Mouse (Mus musculus) cerebellum, adult 2 months (tissue): ENCODE measurements at regions not wholly inside any gene's neighbourhood (a gene's known extent, or its start where the extent isn't known, plus 50 kb on each side); places are given as distances from the start of the nearest gene placed in this dataset.

Experiments used
- DNase-seq, 2 experiments: peaks; one replicate each; pipeline ENCODE4 v3.0.0; 2021
- H3K27ac ChIP-seq: fragments of 200-500 bp; 2 replicates; pipeline ENCODE4 v1.5.1; 2012; ENCODE audit warnings: low read length, control low read depth, inconsistent platforms; ENCODE audit not compliant: insufficient read depth
- H3K27me3 ChIP-seq: fragments of 200-500 bp; 2 replicates; pipeline ENCODE4 v1.6.1; 2012; ENCODE audit warnings: inconsistent platforms, mild to moderate bottlenecking, low read length, moderate library complexity; ENCODE audit not compliant: control insufficient read depth, insufficient read depth
- H3K4me1 ChIP-seq: fragments of 200-500 bp; 2 replicates; pipeline ENCODE4 v1.6.1; 2011; ENCODE audit warnings: low read length; ENCODE audit not compliant: control insufficient read depth, insufficient read depth
- H3K4me3 ChIP-seq: fragments of 200-500 bp; replicated peaks from 2 replicates; pipeline ENCODE3; 2011; ENCODE audit warnings: mild to moderate bottlenecking, low read depth, low read length, control low read depth; ENCODE audit not compliant: insufficient read depth
- CTCF ChIP-seq: fragments of 200-500 bp; IDR thresholded peaks from 2 replicates; pipeline ENCODE4 v1.5.1; 2011; ENCODE audit warnings: low read depth, mild to moderate bottlenecking, control low read depth, low read length, moderate library complexity, borderline replicate concordance; ENCODE audit not compliant: insufficient read depth
- POLR2A ChIP-seq: fragments of 200-500 bp; IDR thresholded peaks from 2 replicates; pipeline ENCODE4 v1.6.1; 2011; ENCODE audit warnings: low read length, control low read depth, borderline replicate concordance; ENCODE audit not compliant: insufficient read depth
- WGBS: fragments of 180-500 bp; shearing (Covaris S2); methylation state at CpG from one replicate; pipeline ENCODE4 v1.1.7; 2018; 5-methylcytosine and 5-hydroxymethylcytosine counted together

DNA sequence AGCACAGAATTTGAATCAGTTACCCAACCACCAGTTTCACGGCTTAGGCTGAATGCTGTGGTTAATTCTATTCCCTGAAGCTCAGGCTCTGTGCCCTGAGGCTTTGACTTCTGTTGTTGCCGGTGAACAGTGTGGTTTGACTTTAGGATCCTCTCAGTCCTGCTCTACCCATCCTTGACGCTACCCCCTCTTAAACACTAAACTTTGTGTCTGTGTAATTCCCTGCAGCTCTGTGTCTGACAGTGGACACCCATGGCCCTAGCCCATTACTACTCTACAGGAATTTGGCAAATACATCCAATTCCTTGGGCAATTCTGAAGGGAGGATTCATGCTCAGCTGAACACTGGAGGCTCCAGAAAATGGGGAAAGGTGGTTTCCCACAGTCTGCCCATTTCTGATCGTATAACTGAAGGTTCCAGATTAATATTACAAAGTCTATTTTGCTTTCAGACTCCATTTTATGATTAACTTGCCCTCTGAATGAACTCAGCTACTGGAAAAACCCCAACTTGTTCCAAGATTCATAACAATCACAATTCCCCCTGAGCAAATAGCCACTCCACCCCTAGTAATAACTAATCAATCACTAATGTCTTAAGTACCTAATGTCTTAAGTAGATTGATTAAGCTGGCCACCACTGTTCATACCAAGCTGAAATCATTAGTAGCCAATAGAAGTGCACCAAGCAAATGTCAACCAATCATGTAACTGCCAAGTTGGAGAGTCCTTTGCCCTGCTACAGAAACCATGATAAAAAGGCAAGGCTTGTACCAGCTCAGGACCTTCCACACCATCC lies 182.6 kb downstream of the Ice1 start:
- TF ChIP-seq CTCF = no peak
- TF ChIP-seq POLR2A = no peak
- Histone ChIP-seq H3K4me3 (no peak overlapping the region), H3K27ac (no peak overlapping the region), H3K27me3 (no peaks in the 10 kb centered on the region), H3K4me1 (no peaks in the 10 kb centered on the region)
- WGBS = 81% methylated on average over 4 of the region's 4 CpGs
- no peak for DNase-seq

DNA sequence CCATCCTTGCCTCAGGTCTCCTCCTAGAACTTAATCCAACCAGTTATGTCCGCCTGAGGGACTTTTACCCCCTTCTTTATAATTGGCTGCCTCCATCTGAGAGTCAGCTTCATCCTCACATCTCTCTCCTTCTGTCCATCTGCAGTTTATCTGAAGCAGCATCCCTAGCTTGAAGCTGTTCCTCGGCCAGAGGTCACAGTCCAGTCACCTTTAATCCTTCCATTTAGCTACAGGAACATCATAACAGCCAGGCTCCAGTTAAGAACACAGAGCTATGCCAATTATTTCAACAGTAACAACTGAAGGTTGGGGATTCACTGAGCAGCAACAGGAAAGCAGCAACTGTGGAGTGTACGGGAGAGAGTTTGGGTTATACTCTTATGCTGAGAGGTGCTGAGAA lies 179.0 kb downstream of the Ice1 start:
- TF ChIP-seq POLR2A (no peak), CTCF (no peak)

GRCm38 (mm10) chr13:70464996-70465395 lies 172.4 kb downstream of the Ice1 start:
- WGBS = 59% methylated on average over 5 of the region's 5 CpGs
- no peak for TF ChIP-seq CTCF
- no peak for TF ChIP-seq POLR2A
- Histone ChIP-seq H3K4me3 (no peak overlapping the region), H3K4me1 (no peaks in the 10 kb centered on the region), H3K27ac (no peak overlapping the region), H3K27me3 (no peaks in the 10 kb centered on the region)
- no peak for DNase-seq

More for the DNA sequence above, 179.0 kb downstream of the Ice1 start:
- WGBS = 80% methylated on average over 3 of the region's 3 CpGs
- Histone ChIP-seq H3K4me3 (no peak overlapping the region), H3K27ac (no peak overlapping the region), H3K27me3 (no peaks in the 10 kb centered on the region), H3K4me1 (no peaks in the 10 kb centered on the region)
- no peak for DNase-seq

- H3K4me3 ChIP-seq = no peak overlapping the region
- H3K4me1 ChIP-seq = no peaks in the 10 kb centered on the region
- no peak for TF ChIP-seq CTCF
- no peak for TF ChIP-seq POLR2A
- WGBS = 42% methylated on average over 4 of the region's 4 CpGs
- no peaks in the 10 kb centered on the region for H3K27me3 ChIP-seq
- peak in 1 of 2 experiments; percentile 8 for DNase-seq
- no peak overlapping the region for H3K27ac ChIP-seq
These were observed 162.7 kb downstream of the Ice1 start for GRCm38 (mm10) chr13:70474746-70475145.

GRCm38 (mm10) chr13:70475366-70475765 lies 162.1 kb downstream of the Ice1 start:
- Histone ChIP-seq H3K4me3 (no peak overlapping the region), H3K27ac (no peak overlapping the region), H3K4me1 (no peaks in the 10 kb centered on the region), H3K27me3 (no peaks in the 10 kb centered on the region)
- 8% methylated on average over 2 of the region's 2 CpGs for WGBS
- TF ChIP-seq CTCF = no peak
- no peak for TF ChIP-seq POLR2A
- DNase-seq = peak; percentile 56 to 72

DNA sequence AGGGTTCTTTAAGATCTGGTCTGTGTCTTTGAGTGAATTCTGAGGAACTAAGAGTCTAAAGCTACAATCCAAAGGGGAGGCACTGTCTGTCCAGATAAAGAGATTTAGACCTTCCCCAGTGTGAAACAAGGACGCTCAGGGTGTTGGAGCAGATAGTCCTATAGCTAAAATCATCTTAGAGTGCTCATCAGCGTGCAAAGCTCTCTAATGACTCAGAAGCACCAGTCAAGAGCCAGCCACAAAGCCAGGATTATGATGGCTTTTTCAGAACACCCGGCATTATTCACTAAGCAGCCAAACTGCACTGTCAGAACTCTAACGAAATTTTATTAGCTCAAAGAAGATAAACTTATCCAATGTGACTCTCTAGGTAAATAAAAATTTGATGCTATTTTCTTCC lies 138.1 kb downstream of the Ice1 start:
- Histone ChIP-seq H3K4me3 (no peak overlapping the region), H3K27ac (no peak overlapping the region), H3K4me1 (peaks cover 2% of the 10 kb centered on the region; the same call in 1 of the 2 replicates), H3K27me3 (no peaks in the 10 kb centered on the region)
- DNase-seq = no peak
- WGBS = 23% methylated on average over 4 of the region's 4 CpGs
- no peak for TF ChIP-seq POLR2A
- no peak for TF ChIP-seq CTCF
